Mouse (Mus musculus) testis, adult 2 months (tissue): ENCODE results near the gene Casd1.

Source experiments
- CTCF ChIP-seq: fragments of 200-500 bp; IDR thresholded peaks from 2 replicates; pipeline ENCODE4 v1.5.1; 2012; ENCODE audit warnings: low read depth, mild to moderate bottlenecking, inconsistent platforms, low read length, moderate library complexity; ENCODE audit not compliant: control insufficient read depth, insufficient read depth, insufficient replicate concordance
- POLR2A ChIP-seq: fragments of 200-500 bp; IDR thresholded peaks from 2 replicates; pipeline ENCODE4 v1.6.1; 2012; ENCODE audit warnings: low read depth, mild to moderate bottlenecking, inconsistent platforms, low read length, moderate library complexity; ENCODE audit not compliant: control insufficient read depth

GRCm38 (mm10) chr6:4597711-4598110 lies 2.9 kb upstream of the Casd1 start:
- TF ChIP-seq CTCF: no peak
- no peak for TF ChIP-seq POLR2A
